Mouse (Mus musculus) midbrain, postnatal 0 days (tissue): ENCODE measurements around the gene Fnip1. TPM values are rescaled to one million over a fixed set of nuclear protein-coding genes. Genes with fewer than 3 reads are reported as not detected.
A peak's percentile ranks its signal among the peaks of the same experiment; 100 is the strongest.

Experiments
- ATAC-seq: fragments of 200-750 bp; cut with Nextera tagmentation; 2 replicates; pipeline ENCODE4 v1.8.0; 2017; ENCODE audit warnings: moderate number of reproducible peaks, mild to moderate bottlenecking, moderate TSS enrichment, moderate library complexity; ENCODE audit not compliant: low FRiP score
- DNase-seq: peaks from one replicate; pipeline ENCODE4 v3.0.0-alpha.2; 2015; ENCODE audit warnings: low spot score
- H3K27ac ChIP-seq: fragments of 300-500 bp; sonication (generic); 2 replicates; pipeline ENCODE4 v1.5.1; 2014; ENCODE audit warnings: low read depth, mild to moderate bottlenecking, low read length, mixed read lengths
- H3K27me3 ChIP-seq: fragments of 300-500 bp; sonication (generic); 2 replicates; pipeline ENCODE4 v1.6.1; 2014; ENCODE audit warnings: low read length, control low read depth, mixed read lengths; ENCODE audit not compliant: insufficient read depth
- H3K36me3 ChIP-seq: fragments of 300-500 bp; sonication (generic); 2 replicates; pipeline ENCODE4 v1.6.1; 2014; ENCODE audit warnings: low read length, control low read depth, mixed read lengths; ENCODE audit not compliant: insufficient read depth
- H3K4me1 ChIP-seq: fragments of 300-500 bp; sonication (generic); 2 replicates; pipeline ENCODE4 v1.6.1; 2014; ENCODE audit warnings: mild to moderate bottlenecking, control low read depth, antibody characterized with exemption, low read length, mixed read lengths; ENCODE audit not compliant: insufficient read depth
- H3K4me2 ChIP-seq: fragments of 300-500 bp; sonication (generic); 2 replicates; pipeline ENCODE4 v1.6.1; 2014; ENCODE audit warnings: low read depth, mild to moderate bottlenecking, low read length, mixed read lengths; ENCODE audit not compliant: poor library complexity, severe bottlenecking
- H3K4me3 ChIP-seq: fragments of 300-500 bp; sonication (generic); 2 replicates; pipeline ENCODE4 v1.5.1; 2014; ENCODE audit warnings: low read depth, mild to moderate bottlenecking, low read length, moderate library complexity
- H3K9ac ChIP-seq: fragments of 300-500 bp; sonication (generic); replicated peaks from 2 replicates; pipeline ENCODE4 v1.6.1; 2014; ENCODE audit warnings: mild to moderate bottlenecking, low read length, moderate library complexity, mixed read lengths; ENCODE audit not compliant: poor library complexity, severe bottlenecking
- H3K9me3 ChIP-seq: fragments of 300-500 bp; sonication (generic); 2 replicates; pipeline ENCODE4 v1.6.1; 2016; ENCODE audit warnings: low read length, control low read depth
- CTCF ChIP-seq: IDR thresholded peaks from 2 replicates; pipeline ENCODE4 v1.5.1; 2016; ENCODE audit warnings: antibody characterized with exemption, mild to moderate bottlenecking
- WGBS: fragments of 180-500 bp; shearing (Covaris S2); extraction: QIAGEN DNeasy Blood & Tissue Kit; methylation state at CpG from one replicate; pipeline ENCODE4 v1.1.7; 2014; 5-methylcytosine and 5-hydroxymethylcytosine counted together
- polyA plus RNA-seq: library from polyadenylated mRNA; unstranded; fragments of >200 nt; fragmentation: Nextera tagmentation; extraction: Ambion mirVana; gene quantifications from 2 replicates; pipeline ENCODE4 v1.2.1, GENCODE M21; 2015
- total RNA-seq: library from RNA; depleted of rRNA; stranded (reverse); fragments of >200 nt; gene quantifications from 2 replicates; pipeline ENCODE4 v1.2.3, GENCODE M21; 2014

The Fnip1 gene
- total and polyA plus RNA-seq, 2 experiments from 2014 or later: 7.7 to 20.4 TPM

DNA sequence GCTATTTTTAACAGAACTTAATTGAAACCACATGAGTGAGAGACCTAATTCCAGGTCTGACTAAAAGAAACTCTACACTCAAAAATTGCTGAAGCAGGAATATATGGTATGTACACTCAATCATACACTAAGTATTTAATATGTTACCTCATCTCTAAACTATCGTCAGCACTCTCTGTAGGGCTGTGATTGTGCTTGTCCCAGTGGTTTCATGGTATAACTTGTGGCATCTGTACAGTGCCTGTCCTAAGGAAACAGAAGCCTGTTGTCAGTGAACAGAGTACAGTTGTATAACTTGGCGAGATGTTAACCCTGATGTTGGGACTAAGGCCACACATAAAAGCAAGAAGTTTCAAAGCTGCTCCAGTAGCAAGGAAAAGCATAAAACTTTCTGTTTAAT, 10.9 kb upstream of the Fnip1 start:
- Histone ChIP-seq H3K27ac (no peak overlapping the region), H3K4me1 (no peaks in the 10 kb centered on the region), H3K27me3 (no peaks in the 10 kb centered on the region), H3K9ac (no peak overlapping the region), H3K4me2 (no peak overlapping the region), H3K9me3 (no peaks in the 10 kb centered on the region), H3K4me3 (no peak overlapping the region), H3K36me3 (no peaks in the 10 kb centered on the region)
- TF ChIP-seq CTCF: no peak
- no peak for ATAC-seq
- no peak for DNase-seq
- WGBS: 79% methylated on average over 2 of the region's 2 CpGs

DNA sequence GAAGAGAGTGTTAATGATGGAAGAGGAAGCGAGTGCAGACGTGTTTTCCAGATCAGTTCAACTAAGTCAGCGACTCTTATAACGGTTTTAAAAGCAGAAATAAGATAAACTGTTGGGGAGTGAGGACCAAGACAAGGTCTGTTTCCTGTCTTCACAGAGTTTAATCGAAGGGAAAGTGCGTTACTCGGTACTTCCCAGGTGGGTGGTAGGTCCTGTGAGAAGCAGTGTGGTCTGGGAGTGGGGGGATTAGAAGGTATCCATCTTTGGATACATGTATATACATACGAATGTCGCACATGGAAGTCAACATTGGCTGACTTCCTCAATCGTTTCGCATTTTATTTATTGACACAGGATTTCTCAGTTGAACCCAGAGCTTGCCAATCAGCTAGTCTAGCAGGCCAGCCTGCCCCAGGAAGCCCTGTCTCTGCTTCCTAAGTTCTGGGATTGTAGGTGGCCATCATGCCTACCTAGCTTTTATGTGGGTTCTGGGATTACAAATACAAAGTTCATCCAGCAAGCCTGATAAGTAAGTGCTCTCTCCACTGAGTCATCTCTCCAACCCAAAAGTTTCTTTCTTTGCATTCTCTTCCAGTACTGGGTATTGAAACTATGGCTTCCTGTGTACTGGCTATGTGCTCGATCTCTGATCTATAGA, 10.2 kb upstream of the Fnip1 start:
- Histone ChIP-seq H3K9me3 (no peaks in the 10 kb centered on the region), H3K27ac (no peak overlapping the region), H3K4me1 (no peaks in the 10 kb centered on the region), H3K27me3 (no peaks in the 10 kb centered on the region), H3K4me2 (no peak overlapping the region), H3K4me3 (no peak overlapping the region), H3K9ac (no peak overlapping the region), H3K36me3 (no peaks in the 10 kb centered on the region)
- no peak for ATAC-seq
- 86% methylated on average over 12 of the region's 12 CpGs for WGBS
- no peak for DNase-seq
- no peak for TF ChIP-seq CTCF

GRCm38 (mm10) chr11:54429224-54429623, 8.8 kb upstream of the Fnip1 start:
- no peaks in the 10 kb centered on the region for H3K36me3 ChIP-seq
- no peak overlapping the region for H3K9ac ChIP-seq
- 87% methylated on average over 2 of the region's 2 CpGs for WGBS
- H3K9me3 ChIP-seq: no peaks in the 10 kb centered on the region
- no peak overlapping the region for H3K27ac ChIP-seq
- H3K4me1 ChIP-seq: no peaks in the 10 kb centered on the region
- no peaks in the 10 kb centered on the region for H3K27me3 ChIP-seq
- DNase-seq: no peak
- no peak overlapping the region for H3K4me3 ChIP-seq
- TF ChIP-seq CTCF: no peak
- H3K4me2 ChIP-seq: no peak overlapping the region
- ATAC-seq: no peak

- Histone ChIP-seq H3K4me3 (no peak overlapping the region), H3K4me2 (no peak overlapping the region), H3K27me3 (no peaks in the 10 kb centered on the region), H3K9me3 (no peaks in the 10 kb centered on the region), H3K36me3 (no peaks in the 10 kb centered on the region), H3K4me1 (no peaks in the 10 kb centered on the region), H3K27ac (no peak overlapping the region), H3K9ac (no peak overlapping the region)
- 88% methylated on average over 1 of the region's 1 CpGs for WGBS
- ATAC-seq (no peak), DNase-seq (no peak)
- no peak for TF ChIP-seq CTCF
Observed at GRCm38 (mm10) chr11:54435797-54436196, 2.2 kb upstream of the Fnip1 start.

DNA sequence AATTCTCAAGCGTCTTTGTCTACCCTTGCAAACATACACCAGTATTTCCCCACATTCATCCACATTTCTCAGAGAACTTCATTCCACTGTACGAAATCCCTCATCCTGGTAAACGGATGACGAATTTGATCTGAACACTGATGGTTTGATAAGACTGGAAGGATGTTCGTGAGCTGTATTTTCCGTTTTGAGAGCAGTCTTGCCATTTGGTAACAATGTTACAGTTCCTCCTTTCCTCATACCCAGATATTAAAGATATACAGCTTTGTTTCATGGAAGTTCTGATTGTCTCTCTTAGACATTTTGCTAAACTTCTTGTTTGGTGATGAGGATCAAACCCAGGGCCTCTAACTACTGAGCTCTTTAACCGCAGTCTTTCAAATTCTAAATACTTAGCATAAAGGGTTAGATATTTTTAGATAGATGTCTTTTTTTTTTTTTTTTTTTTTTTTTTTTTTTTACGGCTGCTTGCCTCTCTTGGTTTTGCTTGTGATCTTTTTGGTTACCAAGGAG, 633 bp upstream of the Fnip1 start:
- no peak for ATAC-seq
- no peaks in the 10 kb centered on the region for H3K4me1 ChIP-seq
- peak overlapping the region; percentile 95 for H3K4me3 ChIP-seq
- no peak for DNase-seq
- TF ChIP-seq CTCF: no peak
- no peaks in the 10 kb centered on the region for H3K27me3 ChIP-seq
- no peaks in the 10 kb centered on the region for H3K9me3 ChIP-seq
- H3K4me2 ChIP-seq: peak overlapping the region; percentile 64; the same call in 1 of the 2 replicates
- H3K36me3 ChIP-seq: no peaks in the 10 kb centered on the region
- 53% methylated on average over 8 of the region's 8 CpGs for WGBS
- peak overlapping the region; percentile 88; the same call in 1 of the 2 replicates for H3K9ac ChIP-seq
- H3K27ac ChIP-seq: peak overlapping the region; percentile 74

GRCm38 (mm10) chr11:54438366-54438781, 375 bp downstream of the Fnip1 start:
- Histone ChIP-seq H3K9ac (peak overlapping the region; percentile 88), H3K4me1 (no peaks in the 10 kb centered on the region), H3K9me3 (no peaks in the 10 kb centered on the region), H3K36me3 (no peaks in the 10 kb centered on the region), H3K4me2 (peak overlapping the region; percentile 64), H3K27ac (peak overlapping the region; percentile 74), H3K27me3 (no peaks in the 10 kb centered on the region), H3K4me3 (peak overlapping the region; percentile 95)
- TF ChIP-seq CTCF: no peak
- ATAC-seq (no peak; the same call in none of the 2 replicates), DNase-seq (no peak)
- WGBS: 0% methylated on average over 42 of the region's 47 CpGs
